Mouse (Mus musculus) spleen, adult 2 months (tissue): ENCODE results near the gene Atp8a2.

Source experiments
- CTCF ChIP-seq: fragments of 200-500 bp; IDR thresholded peaks from 2 replicates; pipeline ENCODE4 v1.5.1; 2011; ENCODE audit warnings: mild to moderate bottlenecking, inconsistent platforms; ENCODE audit not compliant: insufficient read depth, insufficient read length, insufficient replicate concordance; ENCODE audit errors: extremely low read depth
- POLR2A ChIP-seq: fragments of 200-500 bp; IDR thresholded peaks from 2 replicates; pipeline ENCODE4 v1.6.1; 2011; ENCODE audit warnings: low read depth, low read length, inconsistent platforms

- TF ChIP-seq CTCF (no peak), POLR2A (no peak)
Measured at GRCm38 (mm10) chr14:60176469-60176890, 20.5 kb downstream of the Atp8a2 start.
